Mouse (Mus musculus) heart, embryonic 15.5 days (tissue): ENCODE data around the gene Chrm3. TPM values are rescaled to one million over a fixed set of nuclear protein-coding genes. Genes with fewer than 3 reads are reported as not detected.

Experiments
- ATAC-seq: fragments of 200-750 bp; cut with Nextera tagmentation; replicated peaks from 2 replicates; pipeline ENCODE4 v1.8.0; 2017; ENCODE audit warnings: low read depth, moderate TSS enrichment; ENCODE audit not compliant: insufficient number of reproducible peaks, insufficient read depth, low FRiP score
- H3K27ac ChIP-seq: fragments of 300-500 bp; sonication (generic); 2 replicates; pipeline ENCODE4 v1.5.1; 2015; ENCODE audit warnings: mild to moderate bottlenecking, inconsistent platforms
- H3K27me3 ChIP-seq: fragments of 300-500 bp; sonication (generic); 2 replicates; pipeline ENCODE4 v1.6.1; 2015; ENCODE audit warnings: inconsistent platforms
- H3K36me3 ChIP-seq: fragments of 300-500 bp; sonication (generic); 2 replicates; pipeline ENCODE4 v1.6.1; 2015; ENCODE audit warnings: mild to moderate bottlenecking, inconsistent platforms
- H3K4me1 ChIP-seq: fragments of 300-500 bp; sonication (generic); replicated peaks from 2 replicates; pipeline ENCODE4 v1.6.1; 2015; ENCODE audit warnings: inconsistent platforms
- H3K4me2 ChIP-seq: fragments of 300-500 bp; sonication (generic); 2 replicates; pipeline ENCODE4 v1.6.1; 2015; ENCODE audit warnings: inconsistent platforms, mild to moderate bottlenecking, moderate library complexity
- H3K4me3 ChIP-seq: fragments of 300-500 bp; sonication (generic); 2 replicates; pipeline ENCODE4 v1.5.1; 2015; ENCODE audit warnings: mild to moderate bottlenecking, inconsistent platforms
- H3K9ac ChIP-seq: fragments of 300-500 bp; sonication (generic); 2 replicates; pipeline ENCODE4 v1.6.1; 2015; ENCODE audit warnings: mild to moderate bottlenecking, inconsistent platforms
- H3K9me3 ChIP-seq: fragments of 300-500 bp; sonication (generic); replicated peaks from 2 replicates; pipeline ENCODE4 v1.6.1; 2016; ENCODE audit warnings: inconsistent platforms
- WGBS: fragments of 180-500 bp; shearing (Covaris S2); methylation state at CpG from one replicate; pipeline ENCODE4 v1.1.7; 2015; ENCODE audit warnings: mixed read lengths; 5-methylcytosine and 5-hydroxymethylcytosine counted together
- polyA plus RNA-seq: library from polyadenylated mRNA; unstranded; fragments of >200 nt; fragmentation: Nextera tagmentation; extraction: Ambion mirVana; gene quantifications from 2 replicates; pipeline ENCODE4 v1.2.1, GENCODE M21; 2015

Gene Chrm3
- polyA plus RNA-seq, 1 experiment from 2014 or later = 0.52 TPM

DNA sequence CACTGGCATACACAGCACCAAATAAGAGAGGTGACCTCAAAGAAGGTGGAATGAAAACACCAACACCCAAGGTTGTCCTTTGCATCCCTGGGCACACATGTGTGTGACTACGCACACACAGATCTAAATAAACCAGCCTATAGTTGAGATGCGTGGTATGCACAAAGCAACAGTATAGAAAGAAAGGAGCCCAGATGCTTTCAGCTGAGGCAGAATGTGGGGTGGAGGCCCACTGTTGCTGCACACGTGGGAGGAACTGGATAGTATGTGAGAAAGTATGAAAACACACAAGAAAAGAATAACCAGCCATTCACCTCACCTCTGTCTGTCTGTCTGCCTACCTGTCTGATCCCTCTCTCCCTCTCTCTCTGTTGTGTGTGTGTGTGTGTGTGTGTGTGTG is 203.2 kb downstream of the Chrm3 start:
- no peak overlapping the region for H3K4me3 ChIP-seq
- no peak overlapping the region for H3K4me2 ChIP-seq
- no peaks in the 10 kb centered on the region for H3K27me3 ChIP-seq
- H3K9ac ChIP-seq = no peak overlapping the region
- H3K27ac ChIP-seq = no peak overlapping the region
- ATAC-seq = no peak
- H3K9me3 ChIP-seq = no peaks in the 10 kb centered on the region
- H3K4me1 ChIP-seq = no peaks in the 10 kb centered on the region
- H3K36me3 ChIP-seq = no peaks in the 10 kb centered on the region
- WGBS = 80% methylated on average over 3 of the region's 3 CpGs

- no peak for ATAC-seq
- Histone ChIP-seq H3K4me1 (no peaks in the 10 kb centered on the region), H3K9ac (no peak overlapping the region), H3K27ac (no peak overlapping the region), H3K4me2 (no peak overlapping the region), H3K27me3 (no peaks in the 10 kb centered on the region), H3K9me3 (no peaks in the 10 kb centered on the region), H3K36me3 (no peaks in the 10 kb centered on the region), H3K4me3 (no peak overlapping the region)
- WGBS = 69% methylated on average over 4 of the region's 4 CpGs
These were observed 220.1 kb downstream of the Chrm3 start for GRCm38 (mm10) chr13:10140573-10140972.

- H3K4me1 ChIP-seq = no peaks in the 10 kb centered on the region
- no peak for ATAC-seq
- no peak overlapping the region for H3K9ac ChIP-seq
- H3K27me3 ChIP-seq = no peaks in the 10 kb centered on the region
- H3K9me3 ChIP-seq = no peaks in the 10 kb centered on the region
- H3K36me3 ChIP-seq = no peaks in the 10 kb centered on the region
- 80% methylated on average over 4 of the region's 4 CpGs for WGBS
- H3K4me3 ChIP-seq = no peak overlapping the region
- H3K27ac ChIP-seq = no peak overlapping the region
- no peak overlapping the region for H3K4me2 ChIP-seq
These were observed 221.8 kb downstream of the Chrm3 start for GRCm38 (mm10) chr13:10138878-10139277.

DNA sequence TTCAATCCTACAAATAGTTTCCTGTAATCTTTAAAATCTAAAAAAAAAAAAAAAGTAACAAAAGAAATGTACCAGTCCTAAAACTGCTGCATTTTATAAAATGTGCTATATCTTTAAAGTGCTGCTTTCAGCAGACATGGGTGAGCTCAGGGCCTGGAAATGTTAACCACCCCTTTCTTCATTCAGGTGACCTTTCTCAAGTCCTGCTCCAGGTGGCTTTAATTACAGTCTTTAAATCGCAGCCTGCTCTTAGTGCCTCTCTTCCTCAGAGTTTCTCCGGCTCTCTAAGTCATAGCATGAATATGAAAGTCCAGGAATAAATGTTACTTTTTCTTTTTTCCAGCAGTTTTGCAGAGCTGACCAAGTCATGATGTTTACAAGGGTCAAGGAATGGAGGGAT is 229.6 kb downstream of the Chrm3 start:
- no peak overlapping the region for H3K4me3 ChIP-seq
- H3K27me3 ChIP-seq = no peaks in the 10 kb centered on the region
- no peak overlapping the region for H3K9ac ChIP-seq
- H3K4me1 ChIP-seq = no peaks in the 10 kb centered on the region
- H3K4me2 ChIP-seq = no peak overlapping the region
- no peak overlapping the region for H3K27ac ChIP-seq
- 66% methylated on average over 2 of the region's 2 CpGs for WGBS
- no peaks in the 10 kb centered on the region for H3K9me3 ChIP-seq
- ATAC-seq = no peak
- no peaks in the 10 kb centered on the region for H3K36me3 ChIP-seq

DNA sequence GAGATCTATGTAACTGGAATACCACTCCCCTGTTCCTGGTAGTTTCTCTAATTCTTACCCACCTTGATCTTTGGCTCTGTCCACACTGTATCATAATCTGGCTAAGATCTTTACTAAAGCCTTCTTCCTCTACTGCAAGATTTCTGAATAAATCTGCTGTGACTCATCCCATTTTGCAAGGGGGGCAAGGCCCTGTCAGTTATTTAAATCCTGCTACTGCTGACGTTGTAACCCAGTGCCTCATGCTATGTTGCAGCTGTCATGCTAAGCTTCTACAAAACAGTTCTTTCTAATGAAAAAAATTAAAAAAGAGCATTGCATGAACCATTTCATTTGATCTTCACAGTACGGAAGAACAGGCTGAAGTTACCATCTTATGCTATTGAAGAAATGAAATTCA is 248.4 kb downstream of the Chrm3 start:
- H3K9me3 ChIP-seq = no peaks in the 10 kb centered on the region
- WGBS = 59% methylated on average over 2 of the region's 2 CpGs
- no peak overlapping the region for H3K4me2 ChIP-seq
- no peak for ATAC-seq
- no peaks in the 10 kb centered on the region for H3K27me3 ChIP-seq
- no peak overlapping the region for H3K4me3 ChIP-seq
- no peak overlapping the region for H3K27ac ChIP-seq
- no peaks in the 10 kb centered on the region for H3K4me1 ChIP-seq
- H3K36me3 ChIP-seq = no peaks in the 10 kb centered on the region
- no peak overlapping the region for H3K9ac ChIP-seq

DNA sequence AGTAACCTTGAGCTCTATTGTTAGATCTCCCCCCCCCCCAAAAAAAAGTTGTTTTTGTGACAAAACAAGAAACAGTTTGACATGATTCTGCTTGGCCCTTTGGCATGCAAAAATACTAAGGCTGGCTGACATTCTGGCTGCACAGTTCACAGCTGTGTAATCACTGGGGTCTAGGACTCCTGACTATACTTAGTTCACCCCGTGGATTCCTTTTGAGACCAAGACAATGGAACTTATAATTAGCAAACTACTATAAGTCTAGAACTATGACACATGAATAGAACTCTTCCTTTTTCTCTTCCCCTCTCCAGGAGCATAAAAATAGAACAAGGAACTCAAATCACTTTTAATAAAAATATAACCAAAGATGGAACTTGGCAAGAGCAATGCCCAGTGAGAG is 251.1 kb downstream of the Chrm3 start:
- Histone ChIP-seq H3K27me3 (no peaks in the 10 kb centered on the region), H3K9ac (no peak overlapping the region), H3K36me3 (no peaks in the 10 kb centered on the region), H3K4me2 (no peak overlapping the region), H3K27ac (no peak overlapping the region), H3K4me1 (no peaks in the 10 kb centered on the region), H3K9me3 (no peaks in the 10 kb centered on the region), H3K4me3 (no peak overlapping the region)
- whole genome bisulfite sequencing = 22% methylated on average over 1 of the region's 1 CpGs
- no peak for ATAC-seq

- Histone ChIP-seq H3K4me1 (no peaks in the 10 kb centered on the region), H3K36me3 (no peaks in the 10 kb centered on the region), H3K9me3 (no peaks in the 10 kb centered on the region), H3K27me3 (no peaks in the 10 kb centered on the region), H3K9ac (no peak overlapping the region), H3K4me2 (no peak overlapping the region), H3K27ac (no peak overlapping the region), H3K4me3 (no peak overlapping the region)
- 81% methylated on average over 7 of the region's 7 CpGs for WGBS
- ATAC-seq = no peak
These were observed 253.3 kb downstream of the Chrm3 start for GRCm38 (mm10) chr13:10107331-10107730.

- Histone ChIP-seq H3K27ac (no peak overlapping the region), H3K27me3 (no peaks in the 10 kb centered on the region), H3K9ac (no peak overlapping the region), H3K36me3 (no peaks in the 10 kb centered on the region), H3K9me3 (no peaks in the 10 kb centered on the region), H3K4me1 (no peaks in the 10 kb centered on the region), H3K4me2 (no peak overlapping the region), H3K4me3 (no peak overlapping the region)
- WGBS = 81% methylated on average over 4 of the region's 4 CpGs
- ATAC-seq = no peak
These were observed 269.9 kb downstream of the Chrm3 start for GRCm38 (mm10) chr13:10090778-10091177.

DNA sequence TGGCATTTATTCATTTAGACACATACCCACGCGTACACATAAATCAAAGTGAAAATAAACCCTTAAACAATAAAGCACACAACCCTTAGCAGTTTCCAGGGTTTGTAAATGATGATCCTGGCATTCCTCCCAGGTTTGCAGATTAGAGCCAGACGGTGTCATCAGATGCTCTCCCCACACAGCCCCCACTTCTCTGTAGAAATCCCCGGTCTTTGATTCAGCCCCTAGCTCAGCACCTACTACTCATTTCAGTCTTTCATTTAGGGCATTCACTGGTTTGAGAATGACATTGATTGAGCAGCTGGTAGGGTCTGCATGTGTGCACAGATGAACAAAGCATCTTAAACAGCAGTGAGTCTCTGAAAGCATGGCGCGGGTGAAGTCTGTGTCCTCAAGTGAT is 274.3 kb downstream of the Chrm3 start:
- WGBS = 77% methylated on average over 6 of the region's 6 CpGs
- no peaks in the 10 kb centered on the region for H3K9me3 ChIP-seq
- H3K4me1 ChIP-seq = no peaks in the 10 kb centered on the region
- no peak overlapping the region for H3K9ac ChIP-seq
- ATAC-seq = no peak
- no peak overlapping the region for H3K4me3 ChIP-seq
- no peak overlapping the region for H3K4me2 ChIP-seq
- no peaks in the 10 kb centered on the region for H3K27me3 ChIP-seq
- no peaks in the 10 kb centered on the region for H3K36me3 ChIP-seq
- no peak overlapping the region for H3K27ac ChIP-seq

DNA sequence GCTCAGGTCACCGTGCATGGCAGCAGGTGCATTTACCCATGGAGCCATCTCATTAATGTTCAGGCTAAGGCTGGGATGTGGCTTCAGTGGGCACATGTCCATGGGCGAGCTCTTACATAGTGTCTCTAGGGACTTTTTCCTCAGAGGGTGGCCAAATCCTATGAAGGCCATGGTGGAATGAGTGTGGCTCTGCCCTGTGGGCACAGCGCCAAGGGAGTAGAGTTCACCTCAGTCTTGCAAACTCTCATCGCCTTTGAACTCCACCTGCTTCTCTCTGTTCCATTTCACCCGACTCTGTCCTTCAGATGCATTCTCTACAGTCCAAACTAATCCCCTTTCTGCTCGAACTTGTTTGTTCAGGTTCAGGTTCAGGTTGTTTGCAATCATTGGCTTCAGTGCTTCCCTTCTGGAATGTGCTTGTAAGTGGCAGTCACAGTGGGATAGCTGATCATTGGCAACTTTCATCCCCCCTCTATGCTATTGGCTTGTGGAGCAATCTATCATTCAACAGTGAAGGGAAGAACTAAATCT is 278.7 kb downstream of the Chrm3 start:
- Histone ChIP-seq H3K36me3 (no peaks in the 10 kb centered on the region), H3K4me1 (no peaks in the 10 kb centered on the region), H3K4me2 (no peak overlapping the region), H3K27ac (no peak overlapping the region), H3K9me3 (no peaks in the 10 kb centered on the region), H3K4me3 (no peak overlapping the region), H3K9ac (no peak overlapping the region), H3K27me3 (no peaks in the 10 kb centered on the region)
- WGBS = 79% methylated on average over 6 of the region's 6 CpGs
- ATAC-seq = no peak

GRCm38 (mm10) chr13:10071165-10071564 is 289.5 kb downstream of the Chrm3 start:
- no peaks in the 10 kb centered on the region for H3K36me3 ChIP-seq
- peak; percentile 72 for ATAC-seq
- H3K4me2 ChIP-seq = no peak overlapping the region
- 12% methylated on average over 5 of the region's 5 CpGs for WGBS
- H3K9ac ChIP-seq = no peak overlapping the region
- H3K4me3 ChIP-seq = no peak overlapping the region
- no peaks in the 10 kb centered on the region for H3K27me3 ChIP-seq
- no peaks in the 10 kb centered on the region for H3K9me3 ChIP-seq
- peaks cover 3% of the 10 kb centered on the region; the same call in 1 of the 2 replicates for H3K4me1 ChIP-seq
- H3K27ac ChIP-seq = no peak overlapping the region

- Histone ChIP-seq H3K27me3 (no peaks in the 10 kb centered on the region), H3K27ac (no peak overlapping the region), H3K4me1 (peaks cover 3% of the 10 kb centered on the region; the same call in 1 of the 2 replicates), H3K4me2 (no peak overlapping the region), H3K9ac (no peak overlapping the region), H3K4me3 (no peak overlapping the region), H3K36me3 (no peaks in the 10 kb centered on the region), H3K9me3 (no peaks in the 10 kb centered on the region)
- ATAC-seq = no peak
- 80% methylated on average over 10 of the region's 10 CpGs for WGBS
These were observed 291.6 kb downstream of the Chrm3 start for GRCm38 (mm10) chr13:10068927-10069580.
